Mouse (Mus musculus) kidney, embryonic 14.5 days (tissue): ENCODE data around the gene Vps26c. TPM values are rescaled to one million over a fixed set of nuclear protein-coding genes. Genes with fewer than 3 reads are reported as not detected.

ENCODE experiments used
- ATAC-seq: fragments of 200-750 bp; cut with Nextera tagmentation; 2 replicates; pipeline ENCODE4 v1.8.0; 2017; ENCODE audit warnings: moderate number of reproducible peaks, mild to moderate bottlenecking, moderate TSS enrichment, moderate library complexity; ENCODE audit not compliant: low FRiP score, low TSS enrichment
- H3K27ac ChIP-seq: fragments of 300-500 bp; sonication (generic); 2 replicates; pipeline ENCODE4 v1.5.1; 2014; ENCODE audit warnings: low read depth, mild to moderate bottlenecking, low read length, moderate library complexity, mixed read lengths
- H3K27me3 ChIP-seq: fragments of 300-500 bp; sonication (generic); 2 replicates; pipeline ENCODE4 v1.6.1; 2014; ENCODE audit warnings: mild to moderate bottlenecking, low read length; ENCODE audit not compliant: control insufficient read depth, insufficient read depth
- H3K36me3 ChIP-seq: fragments of 300-500 bp; sonication (generic); 2 replicates; pipeline ENCODE4 v1.6.1; 2014; ENCODE audit warnings: low read length, mixed read lengths; ENCODE audit not compliant: control insufficient read depth, insufficient read depth
- H3K4me1 ChIP-seq: fragments of 300-500 bp; sonication (generic); 2 replicates; pipeline ENCODE4 v1.6.1; 2014; ENCODE audit warnings: low read length, mixed read lengths; ENCODE audit not compliant: control insufficient read depth, insufficient read depth
- H3K4me2 ChIP-seq: fragments of 300-500 bp; sonication (generic); replicated peaks from 2 replicates; pipeline ENCODE4 v1.6.1; 2014; ENCODE audit warnings: low read depth, mild to moderate bottlenecking, low read length
- H3K4me3 ChIP-seq: fragments of 300-500 bp; sonication (generic); 2 replicates; pipeline ENCODE4 v1.5.1; 2014; ENCODE audit warnings: mild to moderate bottlenecking, low read length
- H3K9ac ChIP-seq: fragments of 300-500 bp; sonication (generic); 2 replicates; pipeline ENCODE4 v1.6.1; 2014; ENCODE audit warnings: low read depth, mild to moderate bottlenecking, low read length, moderate library complexity
- H3K9me3 ChIP-seq: fragments of 300-500 bp; sonication (generic); 2 replicates; pipeline ENCODE4 v1.6.1; 2016; ENCODE audit warnings: low read length; ENCODE audit not compliant: control insufficient read depth
- WGBS: fragments of 180-500 bp; shearing (Covaris S2); extraction: QIAGEN DNeasy Blood & Tissue Kit; methylation state at CpG from one replicate; pipeline ENCODE4 v1.1.7; 2014; 5-methylcytosine and 5-hydroxymethylcytosine counted together
- polyA plus RNA-seq: library from polyadenylated mRNA; unstranded; fragments of >200 nt; fragmentation: Nextera tagmentation; extraction: Ambion mirVana; gene quantifications from 2 replicates; pipeline ENCODE4 v1.2.1, GENCODE M21; 2014

Gene Vps26c
- polyA plus RNA-seq, 1 experiment from 2014 or later = 59.2 TPM

DNA sequence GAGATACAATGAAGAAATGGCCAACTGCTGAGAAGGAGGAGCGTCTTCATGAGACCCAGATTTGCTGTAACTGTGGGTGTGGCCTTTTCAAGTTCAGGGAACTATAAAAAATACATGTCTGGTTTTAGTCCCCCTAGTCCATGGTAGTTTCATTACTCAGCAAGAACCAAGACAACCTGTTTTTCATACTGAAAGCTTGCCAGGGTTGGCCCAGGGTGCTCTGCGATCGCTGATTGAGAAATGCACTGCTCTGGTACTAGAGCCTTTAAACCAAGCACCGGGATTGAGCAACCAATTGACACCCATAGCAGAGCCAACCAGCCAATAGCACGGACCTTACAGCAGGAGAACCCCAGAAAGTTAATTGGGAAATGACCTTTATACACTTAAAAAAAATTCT is 29.6 kb upstream of the Vps26c start:
- Histone ChIP-seq H3K4me2 (no peak overlapping the region), H3K9me3 (peaks cover 4% of the 10 kb centered on the region; the same call in 1 of the 2 replicates), H3K4me3 (no peak overlapping the region), H3K4me1 (peaks cover 8% of the 10 kb centered on the region; the same call in 1 of the 2 replicates), H3K27me3 (no peaks in the 10 kb centered on the region), H3K36me3 (no peaks in the 10 kb centered on the region), H3K27ac (no peak overlapping the region), H3K9ac (no peak overlapping the region)
- ATAC-seq = no peak
- WGBS = 86% methylated on average over 5 of the region's 5 CpGs

DNA sequence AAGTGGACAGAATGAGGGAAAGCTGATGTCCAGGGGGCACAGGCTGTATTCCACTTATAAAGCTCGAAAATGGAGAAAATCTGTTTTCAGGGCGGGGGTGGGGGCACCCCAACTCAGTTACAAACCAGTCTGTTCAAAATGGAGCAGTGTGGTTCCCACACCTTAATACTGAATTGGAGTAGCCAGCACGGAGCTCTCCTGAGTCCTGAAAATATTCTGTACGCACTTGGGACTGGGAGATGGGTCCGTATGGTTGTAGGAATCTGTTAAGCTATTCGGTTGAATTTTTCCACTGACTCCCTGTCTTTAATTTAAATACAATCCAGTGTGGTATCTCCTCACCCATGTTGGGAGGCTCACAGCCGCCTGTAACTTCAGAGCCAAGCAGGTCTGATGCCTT is 28.7 kb upstream of the Vps26c start:
- no peak overlapping the region for H3K4me3 ChIP-seq
- no peak overlapping the region for H3K9ac ChIP-seq
- no peak for ATAC-seq
- peaks cover 4% of the 10 kb centered on the region; the same call in 1 of the 2 replicates for H3K9me3 ChIP-seq
- H3K4me2 ChIP-seq = no peak overlapping the region
- H3K4me1 ChIP-seq = peaks cover 8% of the 10 kb centered on the region; the same call in 1 of the 2 replicates
- no peaks in the 10 kb centered on the region for H3K27me3 ChIP-seq
- no peak overlapping the region for H3K27ac ChIP-seq
- no peaks in the 10 kb centered on the region for H3K36me3 ChIP-seq
- WGBS = 84% methylated on average over 7 of the region's 7 CpGs

DNA sequence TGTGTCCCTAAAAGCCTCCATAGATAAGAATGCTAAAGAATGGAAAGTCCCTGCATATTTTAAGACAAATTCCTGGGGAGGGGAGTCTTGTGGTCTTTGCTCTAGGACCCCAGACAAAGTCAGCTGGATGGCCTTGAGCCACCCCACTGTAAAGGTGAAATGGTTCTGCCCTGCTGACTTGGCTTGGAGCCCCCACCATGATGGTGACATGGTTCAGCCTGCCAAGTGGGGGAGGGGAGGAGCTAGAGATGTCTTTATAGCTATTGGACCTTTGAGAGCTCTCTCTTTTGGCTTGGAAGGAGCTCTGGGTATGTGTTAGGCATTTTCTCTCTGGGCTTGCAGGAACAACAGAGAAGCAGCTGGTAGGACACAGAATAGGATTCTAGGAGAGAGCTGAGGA is 25.3 kb upstream of the Vps26c start:
- Histone ChIP-seq H3K4me1 (no peaks in the 10 kb centered on the region), H3K36me3 (no peaks in the 10 kb centered on the region), H3K4me2 (no peak overlapping the region), H3K9ac (no peak overlapping the region), H3K27ac (no peak overlapping the region), H3K27me3 (no peaks in the 10 kb centered on the region), H3K4me3 (no peak overlapping the region), H3K9me3 (peaks cover 4% of the 10 kb centered on the region; the same call in 1 of the 2 replicates)
- no peak for ATAC-seq

DNA sequence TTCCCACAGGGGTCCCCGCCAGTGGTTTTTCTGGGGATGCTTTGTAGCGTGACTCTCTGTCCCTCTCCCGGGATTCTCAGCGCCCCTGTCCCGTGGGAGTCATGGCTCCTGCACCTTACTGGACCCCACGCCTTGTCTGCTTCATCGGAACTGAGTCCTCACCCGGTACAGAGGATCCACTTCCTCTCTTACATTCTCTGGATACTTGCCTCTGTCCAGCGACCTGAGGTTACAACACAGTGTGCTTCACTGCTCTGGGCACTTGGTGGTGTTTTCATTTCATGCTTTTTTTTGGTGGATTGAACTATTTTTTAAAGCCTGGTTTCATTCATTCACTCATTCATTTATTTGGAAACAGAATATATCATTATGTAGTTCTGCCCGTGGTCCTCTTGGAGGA is 23.2 kb upstream of the Vps26c start:
- 67% methylated on average over 10 of the region's 10 CpGs for WGBS
- Histone ChIP-seq H3K4me2 (no peak overlapping the region), H3K9me3 (peaks cover 4% of the 10 kb centered on the region; the same call in 1 of the 2 replicates), H3K27ac (no peak overlapping the region), H3K4me1 (no peaks in the 10 kb centered on the region), H3K4me3 (no peak overlapping the region), H3K36me3 (no peaks in the 10 kb centered on the region), H3K9ac (no peak overlapping the region), H3K27me3 (no peaks in the 10 kb centered on the region)
- ATAC-seq = no peak

DNA sequence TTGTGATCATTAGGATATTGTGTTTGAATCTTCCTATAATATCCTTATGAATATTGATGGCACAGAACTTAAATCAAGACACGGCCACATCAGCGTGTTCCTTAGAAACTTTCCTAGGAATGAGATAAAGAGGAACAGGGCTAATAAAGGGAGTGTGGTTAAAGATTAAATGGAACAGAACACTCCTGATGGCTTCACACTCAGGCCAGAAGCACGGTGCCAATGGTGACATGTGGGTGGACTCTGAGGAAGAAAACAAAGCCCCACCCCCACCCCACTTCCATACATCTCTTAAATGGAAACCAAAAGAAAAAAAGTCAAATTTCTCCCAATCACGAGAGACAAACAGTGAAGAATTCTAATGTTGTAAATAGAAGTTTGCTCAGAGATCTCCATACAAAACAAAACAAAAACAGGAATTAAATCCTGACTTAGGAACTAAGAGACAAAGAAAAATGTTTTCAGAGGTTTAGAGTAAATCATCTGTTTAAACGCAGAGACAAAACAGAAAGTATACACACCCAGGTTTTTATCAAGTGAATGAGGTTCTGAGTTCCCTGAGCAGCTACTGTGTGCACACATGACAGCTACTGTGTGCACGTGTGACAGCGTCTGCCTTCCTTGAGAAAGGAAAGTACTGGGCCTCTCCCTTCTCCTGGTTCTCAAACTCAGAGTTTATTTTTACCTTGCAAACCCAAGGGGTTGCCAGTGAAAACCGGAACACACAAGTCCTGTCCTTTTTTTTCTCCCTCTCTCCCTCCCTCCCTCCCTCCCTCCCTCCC is 19.3 kb upstream of the Vps26c start:
- WGBS = 55% methylated on average over 8 of the region's 8 CpGs
- Histone ChIP-seq H3K9ac (no peak overlapping the region), H3K9me3 (no peaks in the 10 kb centered on the region), H3K27me3 (no peaks in the 10 kb centered on the region), H3K4me1 (no peaks in the 10 kb centered on the region), H3K27ac (no peak overlapping the region), H3K4me2 (no peak overlapping the region), H3K36me3 (no peaks in the 10 kb centered on the region), H3K4me3 (no peak overlapping the region)
- no peak for ATAC-seq

DNA sequence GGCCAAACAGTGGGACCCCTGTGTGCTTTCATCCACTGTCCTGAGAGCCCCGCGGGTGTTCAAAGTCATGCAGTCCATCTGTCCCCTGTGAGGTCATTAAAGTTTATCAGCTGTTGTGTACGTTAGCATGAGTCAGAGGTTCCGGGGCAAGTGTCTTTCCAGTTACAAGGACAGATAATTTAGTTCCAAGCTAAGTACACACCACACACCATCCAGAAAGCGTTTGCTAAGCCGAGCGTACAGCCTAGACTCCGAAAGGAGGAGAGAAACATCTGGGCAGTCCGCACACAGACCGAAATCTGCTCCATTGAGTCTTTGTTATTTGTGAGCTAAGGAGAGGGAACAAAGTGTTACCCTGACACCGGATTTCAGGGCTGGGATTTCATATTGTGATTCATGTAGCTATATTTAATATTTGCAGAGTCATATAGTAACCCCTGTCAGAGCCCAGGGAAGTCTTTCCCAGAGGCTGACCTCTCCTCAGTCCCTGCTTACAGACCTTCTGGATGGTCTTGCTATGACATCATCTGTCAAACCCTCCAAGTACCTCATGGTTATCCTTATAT is 18.0 kb upstream of the Vps26c start:
- no peaks in the 10 kb centered on the region for H3K27me3 ChIP-seq
- ATAC-seq = no peak
- no peaks in the 10 kb centered on the region for H3K9me3 ChIP-seq
- H3K36me3 ChIP-seq = no peaks in the 10 kb centered on the region
- H3K27ac ChIP-seq = no peak overlapping the region
- H3K4me1 ChIP-seq = no peaks in the 10 kb centered on the region
- H3K4me2 ChIP-seq = no peak overlapping the region
- 62% methylated on average over 11 of the region's 11 CpGs for WGBS
- H3K9ac ChIP-seq = no peak overlapping the region
- H3K4me3 ChIP-seq = no peak overlapping the region

DNA sequence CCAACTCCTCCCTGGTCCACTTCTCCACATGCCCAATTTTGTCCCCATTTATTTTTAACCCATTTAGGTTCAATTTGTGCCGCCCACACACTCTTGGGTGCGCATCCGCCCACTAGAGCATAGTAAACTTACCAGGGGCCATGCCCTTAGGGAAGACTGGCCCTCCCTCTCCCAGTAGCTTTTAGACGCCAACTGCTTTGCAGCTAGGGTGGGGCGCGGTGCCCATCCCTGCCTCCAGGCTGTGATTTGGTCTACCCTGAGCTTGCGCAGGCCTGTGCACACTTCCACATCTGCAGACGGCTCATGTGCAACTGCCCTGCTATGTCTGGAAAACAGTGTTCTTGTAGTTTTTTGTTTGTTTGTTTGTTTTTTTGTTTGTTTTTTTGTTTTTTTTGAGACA is 16.3 kb upstream of the Vps26c start:
- no peak overlapping the region for H3K27ac ChIP-seq
- no peaks in the 10 kb centered on the region for H3K27me3 ChIP-seq
- H3K9ac ChIP-seq = no peak overlapping the region
- no peak overlapping the region for H3K4me3 ChIP-seq
- H3K4me2 ChIP-seq = no peak overlapping the region
- no peaks in the 10 kb centered on the region for H3K9me3 ChIP-seq
- H3K36me3 ChIP-seq = no peaks in the 10 kb centered on the region
- WGBS = 83% methylated on average over 8 of the region's 8 CpGs
- no peaks in the 10 kb centered on the region for H3K4me1 ChIP-seq
- no peak for ATAC-seq

DNA sequence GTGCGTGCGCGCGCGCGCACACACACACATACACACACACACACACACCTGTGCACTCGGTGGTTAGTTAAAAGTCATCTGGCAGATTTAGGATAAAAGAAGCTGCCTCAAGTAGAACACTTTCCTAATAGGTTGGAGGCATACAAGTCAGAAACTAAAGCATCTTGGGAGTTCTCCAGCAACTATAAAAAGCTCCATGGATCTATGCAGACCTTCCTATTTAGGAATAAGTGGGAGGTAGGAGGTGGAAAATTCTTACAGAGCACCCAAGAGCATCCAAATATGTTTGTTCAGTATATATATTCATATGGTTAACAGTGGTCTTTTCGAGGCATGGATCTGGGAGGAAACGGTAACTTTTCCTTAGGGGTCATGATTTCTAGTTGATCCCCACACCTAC is 13.5 kb upstream of the Vps26c start:
- 96% methylated on average over 9 of the region's 9 CpGs for WGBS
- no peak for ATAC-seq

DNA sequence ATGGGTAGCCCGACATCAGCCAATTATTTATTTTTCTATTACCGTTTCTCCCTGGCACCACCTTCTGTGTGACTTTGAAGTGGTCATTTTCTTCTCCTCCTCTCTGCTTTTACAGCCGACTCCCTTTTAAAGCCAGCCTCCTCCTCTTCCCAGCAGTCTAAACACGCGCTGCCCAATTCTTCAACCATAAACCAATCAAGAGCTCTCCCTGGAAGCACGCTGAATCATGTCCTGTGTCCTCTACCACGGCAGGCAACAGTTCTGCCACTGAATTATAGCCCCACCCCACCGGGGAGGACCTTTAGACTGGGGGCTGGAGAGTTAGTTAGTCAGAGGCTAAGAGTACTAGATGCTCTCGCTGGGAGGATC is 10.5 kb upstream of the Vps26c start:
- 12% methylated on average over 9 of the region's 9 CpGs for WGBS
- H3K4me1 ChIP-seq = peaks cover 7% of the 10 kb centered on the region; the same call in 1 of the 2 replicates
- H3K27ac ChIP-seq = no peak overlapping the region
- no peak overlapping the region; the same call in 1 of the 2 replicates for H3K4me2 ChIP-seq
- ATAC-seq = peak; percentile 57; the same call in 1 of the 2 replicates
- H3K27me3 ChIP-seq = no peaks in the 10 kb centered on the region
- no peaks in the 10 kb centered on the region for H3K36me3 ChIP-seq
- H3K9ac ChIP-seq = no peak overlapping the region
- no peaks in the 10 kb centered on the region for H3K9me3 ChIP-seq
- no peak overlapping the region for H3K4me3 ChIP-seq

More for the DNA sequence above, 13.5 kb upstream of the Vps26c start:
- Histone ChIP-seq H3K9ac (no peak overlapping the region), H3K9me3 (no peaks in the 10 kb centered on the region), H3K27ac (no peak overlapping the region), H3K4me2 (no peak overlapping the region), H3K27me3 (no peaks in the 10 kb centered on the region), H3K4me3 (no peak overlapping the region), H3K36me3 (no peaks in the 10 kb centered on the region), H3K4me1 (peaks cover 7% of the 10 kb centered on the region; the same call in 1 of the 2 replicates)
